Mouse (Mus musculus): Measurements from ENCODE around the gene Mcf2.
A peak's percentile ranks its signal among the peaks of the same experiment; 100 is the strongest.

The Mcf2 gene

DNA sequence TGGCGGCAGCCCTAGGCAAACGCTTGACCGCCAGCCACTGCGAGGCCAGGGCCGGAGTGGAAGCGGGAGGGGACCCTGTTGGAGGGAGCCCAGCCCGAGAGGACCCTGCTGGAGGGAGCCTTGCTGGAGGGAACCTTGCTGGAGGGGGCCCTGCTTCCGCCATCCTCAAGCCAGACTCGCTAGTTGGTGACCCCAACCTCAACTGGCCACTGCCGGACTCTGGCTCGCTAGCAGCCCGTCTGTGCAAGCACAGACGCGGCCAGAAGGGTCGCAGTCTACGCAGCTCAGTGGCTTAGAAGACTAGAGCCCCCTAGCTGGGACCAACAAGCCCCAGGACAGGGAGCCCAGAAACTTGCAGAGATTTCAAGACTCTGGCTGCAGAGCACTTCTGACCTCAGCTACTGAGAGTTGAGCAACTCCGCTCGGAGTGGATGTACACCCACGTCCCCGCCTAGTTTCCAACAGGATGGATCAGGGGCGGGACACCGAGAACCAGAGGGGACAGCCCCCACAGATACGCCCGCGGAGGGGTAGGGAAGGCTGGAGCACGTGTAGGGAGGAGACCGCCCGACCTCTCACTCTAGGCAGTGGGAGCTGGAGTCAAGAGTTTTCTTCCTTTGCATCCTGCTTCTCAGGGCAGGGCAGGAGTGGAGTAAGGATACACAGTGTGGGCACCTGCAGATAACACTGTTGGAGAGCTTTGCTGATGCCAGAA is at the start of gene Mcf2:
Mcf2 (minus strand) TSS at position 346 of the 715 bp plus-strand sequence.
- no peak for DNase-seq (ENCODE audit: low read depth, low spot score)

DNA sequence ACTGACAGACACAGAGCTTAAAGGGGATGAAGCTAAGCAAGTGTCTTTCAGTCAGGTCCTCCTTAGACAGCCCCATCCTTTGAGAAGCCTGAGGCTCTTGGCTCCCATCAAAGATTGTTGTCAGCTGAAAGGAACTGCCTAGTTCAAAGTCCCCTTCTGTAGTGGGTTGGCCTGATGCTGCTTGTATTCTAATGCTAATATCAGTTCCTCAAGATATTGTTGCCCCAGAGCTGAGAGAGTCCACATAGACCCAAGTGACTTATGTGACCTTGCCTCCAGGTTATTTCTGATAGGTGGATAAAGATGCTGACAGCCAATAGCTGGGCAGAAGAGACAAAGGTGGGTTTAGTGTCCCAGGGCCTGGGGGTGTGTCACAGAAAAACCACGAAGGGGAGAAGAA is 8.8 kb upstream of the Mcf2 start:
- no peak for DNase-seq (ENCODE audit: low read depth, low spot score)

DNA sequence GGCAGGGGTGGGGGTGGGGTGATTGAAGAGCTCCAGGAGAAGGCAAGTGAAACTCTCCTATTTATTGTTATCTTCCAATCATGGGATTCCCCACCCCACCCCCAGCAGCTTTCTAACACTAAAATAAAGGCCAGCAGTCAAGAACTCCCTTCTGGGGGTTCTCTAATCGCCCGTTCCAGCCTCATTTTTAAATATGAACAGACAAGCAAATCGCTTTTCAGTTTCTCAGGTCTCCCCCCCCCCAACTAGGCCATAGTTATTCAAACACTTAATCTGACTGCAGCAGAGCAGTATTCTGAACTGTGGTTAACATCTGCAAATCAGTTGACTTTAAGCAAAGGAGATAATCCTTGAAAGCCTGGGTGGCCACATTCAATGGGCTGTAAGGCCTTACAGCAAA is 3.7 kb upstream of the Mcf2 start:
- DNase-seq (ENCODE audit: low read depth, low spot score) = no peak

DNA sequence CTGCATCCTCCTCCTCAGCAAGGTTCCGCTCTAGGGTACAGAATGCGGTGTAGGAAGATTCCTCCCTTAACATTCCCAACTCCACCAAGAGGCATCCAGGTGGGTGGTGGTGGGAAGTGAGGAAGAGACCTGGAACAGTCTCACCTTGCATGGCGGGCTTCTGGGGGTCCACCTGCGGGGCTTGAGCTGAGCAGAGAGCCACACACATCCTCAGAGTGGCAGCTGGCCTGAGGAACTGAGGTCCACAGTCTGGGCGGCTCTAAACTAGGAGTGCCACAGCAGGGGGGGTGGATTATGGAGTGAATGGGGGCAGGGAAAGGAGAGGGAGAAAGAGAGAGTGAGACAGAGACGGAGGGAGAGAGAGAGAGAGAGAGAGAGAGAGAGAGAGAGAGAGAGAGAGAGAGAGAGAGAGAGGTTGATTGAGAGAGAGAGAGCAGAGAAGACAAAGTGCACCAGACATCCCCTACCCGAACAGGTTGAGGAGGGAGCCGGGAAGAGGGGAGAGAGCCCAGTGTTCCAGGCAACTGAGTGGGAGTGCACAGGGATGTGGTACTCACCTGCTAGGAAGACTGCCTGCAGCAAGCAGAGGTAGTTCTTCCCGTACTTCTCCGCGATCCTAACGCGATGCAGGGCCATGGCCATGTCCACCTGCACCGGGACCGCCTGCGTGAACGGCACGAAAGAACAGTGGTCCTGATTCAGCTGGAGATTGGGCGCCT is 705 bp downstream of the Mcf2 start:
- DNase-seq (ENCODE audit: low read depth, low spot score) = no peak

DNA sequence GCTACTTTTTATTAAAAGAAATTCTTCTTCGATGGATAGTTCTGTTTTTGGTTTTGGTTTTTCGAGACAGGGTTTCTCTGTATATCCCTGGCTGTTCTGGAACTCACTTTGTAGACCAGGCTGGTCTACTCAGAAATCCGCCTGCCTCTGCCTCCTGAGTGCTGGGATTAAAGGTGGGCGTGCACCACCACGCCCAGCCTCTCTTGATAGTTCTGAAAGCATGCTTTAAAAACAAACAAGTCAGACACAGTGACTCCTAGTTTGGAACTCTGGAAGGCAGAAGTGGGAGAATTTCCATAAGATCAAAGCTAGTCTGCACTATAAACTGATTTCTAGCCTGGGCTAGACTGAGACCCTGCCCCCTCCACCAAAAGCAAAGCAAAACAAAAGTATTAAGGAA is 8.8 kb downstream of the Mcf2 start:
- no peak for DNase-seq (ENCODE audit: low read depth, low spot score)

DNA sequence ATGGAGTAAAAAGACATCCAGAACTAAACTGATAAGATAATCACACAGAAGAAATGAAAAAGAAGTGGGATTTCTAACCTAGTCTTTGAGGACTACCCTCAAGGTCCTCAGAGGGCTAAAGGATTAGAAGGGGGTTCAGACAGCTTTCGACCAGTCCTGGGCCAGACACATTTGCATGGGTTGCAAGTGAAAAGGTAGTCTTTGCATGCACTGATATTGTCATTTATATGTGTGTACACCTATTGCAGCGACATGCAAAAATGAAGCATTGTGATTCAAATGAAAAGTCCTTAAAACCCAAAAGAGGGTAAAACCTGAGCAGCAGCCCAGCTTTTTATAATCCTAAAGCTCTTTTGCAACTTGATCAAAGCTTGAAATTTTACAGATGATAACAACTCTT is 9.4 kb downstream of the Mcf2 start:
- no peak for DNase-seq (ENCODE audit: low read depth, low spot score)

DNA sequence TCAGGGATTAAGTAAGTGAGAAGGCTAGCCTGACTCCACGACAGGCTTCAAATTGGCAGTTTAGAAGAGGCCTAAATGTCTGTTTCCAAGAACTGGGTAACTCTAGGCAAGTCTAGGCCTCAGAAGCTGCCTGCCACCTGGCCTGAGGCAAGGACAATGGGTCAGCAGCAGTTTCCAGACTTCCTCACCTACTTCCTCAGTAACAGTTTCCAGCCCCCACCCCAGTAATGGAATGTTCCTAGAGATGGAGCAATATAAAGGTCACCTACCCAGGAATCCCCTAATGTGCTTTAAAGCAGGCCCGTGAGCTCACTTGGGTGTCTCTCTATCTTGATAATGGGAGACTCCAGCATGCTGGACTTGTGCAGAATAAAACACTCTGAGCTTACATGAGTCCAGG is 10.1 kb downstream of the Mcf2 start:
- no peak for DNase-seq (ENCODE audit: low read depth, low spot score)

DNA sequence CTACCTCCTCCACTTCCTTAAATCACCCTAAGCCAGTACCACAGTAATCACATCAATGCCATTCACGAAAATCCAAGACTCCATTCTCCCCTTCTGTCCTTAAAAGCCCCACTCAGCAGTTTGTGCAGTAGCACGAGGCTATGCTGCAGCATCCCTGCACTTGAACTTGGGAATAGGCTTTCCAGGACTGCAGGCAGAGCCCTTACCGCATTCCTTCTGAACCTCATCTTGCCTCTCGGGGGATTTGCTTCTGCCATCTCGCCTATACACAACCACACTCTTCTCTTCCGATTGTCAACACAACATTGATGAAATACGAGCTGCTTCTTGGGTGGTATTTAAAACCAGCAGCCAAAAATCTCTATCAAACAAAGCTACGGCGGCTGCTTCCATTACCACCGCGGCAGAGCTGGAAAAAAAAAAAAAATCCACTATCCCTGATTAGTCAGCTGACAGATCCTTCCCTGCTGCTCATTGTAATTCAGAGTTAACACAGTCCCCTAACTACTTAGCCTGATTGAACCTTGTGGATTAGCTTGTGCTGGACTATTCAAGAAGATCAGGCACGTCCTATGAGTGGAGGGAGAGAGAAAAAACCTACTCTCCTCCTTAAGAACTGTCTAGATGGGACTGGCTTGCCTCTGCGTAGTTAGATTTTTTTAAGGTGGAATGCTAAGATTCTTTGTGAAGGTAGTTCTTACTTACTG is 31.5 kb downstream of the Mcf2 start:
- DNase-seq (ENCODE audit: low read depth, low spot score) = peak; percentile 4

DNA sequence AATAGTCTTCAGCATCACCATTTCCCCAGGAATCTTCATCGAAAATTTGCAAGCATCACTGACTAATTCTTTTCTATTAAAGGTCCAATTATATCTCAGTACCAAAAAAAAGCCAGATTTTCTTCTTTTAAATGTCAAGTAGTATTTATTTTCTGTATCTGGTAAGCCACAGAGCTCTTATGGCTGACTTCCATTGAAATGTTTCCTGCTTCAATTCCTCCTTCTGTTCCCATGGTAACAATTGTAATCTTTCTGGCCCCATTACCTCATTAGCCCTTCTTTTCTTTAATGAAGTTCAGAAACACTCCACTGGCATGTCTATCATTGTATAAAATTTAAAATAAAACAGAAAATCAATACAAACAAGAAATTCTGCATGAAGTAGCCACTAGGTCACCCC is 103.5 kb downstream of the Mcf2 start:
- DNase-seq (ENCODE audit: low read depth, low spot score) = no peak

DNA sequence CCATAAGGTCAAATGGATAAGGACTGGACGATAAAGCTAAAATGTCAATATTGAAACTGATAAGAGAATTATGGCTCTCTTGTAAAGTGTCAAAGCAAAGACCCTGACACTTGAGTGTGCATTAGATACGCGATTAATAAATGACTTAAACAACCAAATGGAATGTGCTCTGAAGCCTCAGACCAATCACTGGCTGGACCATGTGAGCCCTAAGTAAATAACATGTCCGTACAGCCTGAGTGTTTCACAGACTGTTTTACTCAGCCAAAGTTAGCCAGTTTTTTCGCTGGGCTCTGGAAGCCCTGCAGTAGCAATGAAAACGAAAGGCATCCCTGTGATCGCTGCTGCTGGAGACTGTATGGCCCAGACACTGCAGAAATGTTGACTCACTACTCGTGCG is 123.7 kb downstream of the Mcf2 start:
- DNase-seq (ENCODE audit: low read depth, low spot score) = no peak

DNA sequence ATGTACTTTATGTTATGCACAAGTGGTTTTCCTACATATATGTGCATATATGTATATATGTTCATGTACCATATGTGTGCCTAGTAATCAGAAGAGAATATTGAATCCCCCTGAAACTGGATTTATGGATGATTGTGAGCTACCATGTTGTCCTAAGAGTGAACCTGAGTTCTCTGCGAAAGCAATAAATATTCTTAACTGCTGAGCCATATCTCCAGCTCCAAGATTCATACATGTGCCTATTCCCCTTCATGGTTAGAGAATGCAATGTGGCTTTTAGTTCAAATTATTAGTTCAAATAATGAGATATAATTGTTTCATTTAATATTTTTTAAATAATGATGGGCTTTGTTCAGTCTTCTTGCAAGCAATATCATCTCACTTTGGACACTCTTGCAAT is 124.1 kb downstream of the Mcf2 start:
- DNase-seq (ENCODE audit: low read depth, low spot score) = no peak

DNA sequence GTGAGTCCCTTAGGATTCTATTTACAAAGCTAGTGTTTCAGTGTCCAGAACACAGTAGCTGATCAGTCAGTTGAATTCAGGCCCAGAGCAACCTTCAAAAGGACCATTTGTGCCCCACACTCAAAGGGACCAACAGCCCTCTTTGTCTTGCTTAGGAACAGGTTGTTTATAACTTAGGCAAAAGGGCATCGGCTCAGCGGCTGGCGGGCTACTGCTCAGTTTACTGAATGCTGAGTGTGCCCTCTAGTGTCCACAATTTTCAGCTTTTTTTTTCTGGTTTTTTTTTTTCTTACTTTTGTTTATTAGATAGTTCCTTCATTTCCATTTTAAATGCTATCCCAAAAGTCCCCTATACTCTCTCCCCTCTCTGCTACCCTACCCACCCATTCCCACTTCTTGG is 152.2 kb downstream of the Mcf2 start:
- DNase-seq (ENCODE audit: low read depth, low spot score) = no peak

DNA sequence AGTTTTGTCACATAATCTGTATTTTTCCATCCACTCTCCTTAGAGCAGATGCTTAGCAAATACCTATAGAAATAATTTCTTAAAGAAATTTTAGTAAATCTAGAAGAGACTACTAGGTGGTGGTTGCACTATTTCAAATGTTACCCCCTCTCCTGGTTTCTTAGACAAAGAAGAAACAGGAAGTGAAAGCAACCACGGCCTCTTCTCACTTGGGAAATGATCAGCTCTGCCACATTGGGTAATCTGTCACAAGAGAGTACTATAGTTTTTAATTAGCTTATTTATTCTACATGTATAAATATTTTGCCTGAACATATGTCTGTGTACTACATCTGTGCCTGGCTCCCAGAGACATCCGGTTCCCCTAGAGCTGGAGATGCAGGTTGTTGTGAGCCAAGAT is 157.3 kb downstream of the Mcf2 start:
- DNase-seq (ENCODE audit: low read depth, low spot score) = no peak

DNA sequence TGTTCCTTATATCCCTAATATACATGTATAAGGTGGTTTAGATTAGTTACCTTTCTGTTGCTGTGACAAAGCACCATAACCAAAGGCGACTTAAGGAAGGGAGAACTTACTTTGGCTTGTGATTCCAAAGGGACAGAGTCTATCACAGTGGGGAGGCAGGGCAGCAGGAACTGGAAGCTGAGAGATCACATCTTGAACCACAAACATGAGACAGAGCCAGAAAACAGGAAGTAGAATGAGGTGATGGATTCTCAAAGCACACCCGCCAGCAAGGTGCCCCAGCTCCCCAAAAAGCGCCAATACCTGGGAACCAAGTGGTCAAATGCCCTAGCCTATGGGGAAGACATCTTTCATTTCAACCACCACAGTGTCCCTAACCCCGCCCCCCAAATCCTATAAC is 157.9 kb downstream of the Mcf2 start:
- no peak for DNase-seq (ENCODE audit: low read depth, low spot score)

DNA sequence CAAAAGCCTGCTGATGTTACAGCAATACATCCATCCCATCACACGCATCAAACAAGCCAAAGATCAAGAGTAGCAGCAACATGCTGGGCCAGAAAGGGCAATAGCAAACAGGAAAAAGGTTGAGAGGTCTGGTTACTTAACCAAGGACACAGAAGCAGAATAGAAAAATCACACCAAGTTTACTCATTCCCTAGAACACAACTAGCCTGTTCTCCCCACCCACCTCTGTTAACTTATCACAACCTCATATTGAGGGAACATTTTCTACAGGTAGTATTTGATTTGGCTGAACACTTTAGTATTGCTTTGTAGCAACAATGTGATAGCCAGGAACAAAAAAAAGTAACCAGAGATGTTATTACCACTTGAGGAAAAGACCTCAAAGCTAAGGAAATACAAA is 164.3 kb downstream of the Mcf2 start:
- no peak for DNase-seq (ENCODE audit: low read depth, low spot score)

DNA sequence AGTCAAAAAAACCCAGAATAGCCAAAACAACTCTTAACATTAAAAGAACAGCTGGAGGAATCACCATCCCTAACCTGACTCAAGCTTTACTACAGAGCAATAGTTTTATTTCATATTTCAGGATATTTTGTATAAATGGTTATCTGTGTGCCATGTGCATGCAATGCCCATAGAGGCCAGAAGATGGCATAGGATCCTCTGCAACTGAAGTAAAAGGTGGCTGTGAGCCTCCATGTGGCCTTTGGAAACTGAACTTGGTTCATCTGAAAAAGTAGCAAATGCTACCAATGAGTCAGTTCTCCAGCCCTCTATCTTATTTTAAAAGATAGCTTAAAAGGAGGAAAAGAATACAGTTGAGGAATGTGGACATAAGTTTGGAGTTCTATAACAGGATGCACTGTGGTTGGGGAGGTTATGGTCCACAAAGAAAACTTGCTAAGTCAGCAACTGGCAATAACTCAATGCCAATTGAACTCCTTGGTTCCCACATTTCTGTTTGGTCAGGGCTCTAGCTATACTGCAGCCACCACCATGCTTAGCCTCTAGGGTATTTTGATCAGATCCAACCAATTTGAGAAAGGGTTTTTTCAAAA is 165.7 kb downstream of the Mcf2 start:
- no peak for DNase-seq (ENCODE audit: low read depth, low spot score)
